Mouse (Mus musculus): ENCODE data around the gene Pex14.

- TF ChIP-seq POLR2A (IDR thresholded peaks at IDR 0.05; ENCODE audit: low read depth, low read length) (no peak), CTCF (IDR thresholded peaks at IDR 0.05; ENCODE audit: borderline replicate concordance, insufficient read depth, low read length) (no peak)
Observed at GRCm38 (mm10) chr4:149027571-149027970, 72.1 kb downstream of the Pex14 start.
